Mouse (Mus musculus) T-cell, adult 2 months (primary cell): ENCODE measurements at regions not wholly inside any gene's neighbourhood (a gene's known extent, or its start where the extent isn't known, plus 50 kb on each side); places are given as distances from the start of the nearest gene placed in this dataset.
A peak's percentile ranks its signal among the peaks of the same experiment; 100 is the strongest.

ENCODE experiments used
- DNase-seq: peaks from one replicate; pipeline ENCODE4 v3.0.0; 2022; ENCODE audit warnings: low spot score

DNA sequence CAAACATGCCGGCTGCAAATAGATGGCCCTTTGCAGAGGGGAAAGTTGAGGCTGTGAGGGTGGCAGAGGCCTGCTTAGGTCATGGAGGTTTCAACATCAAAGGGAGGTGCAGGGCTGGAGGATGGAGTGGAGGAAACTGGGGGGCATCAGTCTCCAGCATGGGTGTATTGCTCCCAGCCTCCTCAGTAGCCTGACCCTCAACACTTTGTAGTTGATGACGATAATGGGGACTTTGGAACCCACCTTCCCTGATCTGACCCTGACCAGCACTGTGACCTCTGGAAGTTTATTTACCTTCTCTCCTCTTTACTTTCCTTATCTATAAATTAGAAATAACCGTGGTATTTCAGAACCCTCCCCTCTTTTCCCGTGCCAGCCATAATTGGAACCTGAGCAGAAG, 56.2 kb downstream of the Gm26897 start:
- no peak for DNase-seq

DNA sequence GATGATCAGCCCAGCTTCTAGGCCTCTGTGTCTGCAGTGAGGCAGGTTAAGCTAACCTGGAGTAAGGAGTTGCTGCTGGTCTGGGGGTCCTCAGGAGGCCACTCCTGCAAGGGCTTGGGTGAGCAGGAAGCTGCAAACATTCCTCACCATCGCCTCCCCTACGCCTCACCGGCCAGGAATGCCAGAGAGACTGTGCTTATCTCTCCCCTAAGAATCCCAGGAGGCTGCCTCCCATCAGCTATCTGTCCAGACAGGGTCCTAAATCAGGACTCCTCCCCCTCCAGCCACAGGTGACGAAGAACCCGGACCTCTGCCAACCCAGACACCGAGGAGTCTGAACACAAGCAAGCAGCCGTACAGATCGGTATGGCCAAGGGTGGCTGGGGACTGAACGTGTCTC, 56.8 kb downstream of the Gm26897 start:
- DNase-seq, result no peak

- DNase-seq, result no peak
These were observed 57.4 kb downstream of the Gm26897 start for GRCm38 (mm10) chr5:111791089-111791561.

DNA sequence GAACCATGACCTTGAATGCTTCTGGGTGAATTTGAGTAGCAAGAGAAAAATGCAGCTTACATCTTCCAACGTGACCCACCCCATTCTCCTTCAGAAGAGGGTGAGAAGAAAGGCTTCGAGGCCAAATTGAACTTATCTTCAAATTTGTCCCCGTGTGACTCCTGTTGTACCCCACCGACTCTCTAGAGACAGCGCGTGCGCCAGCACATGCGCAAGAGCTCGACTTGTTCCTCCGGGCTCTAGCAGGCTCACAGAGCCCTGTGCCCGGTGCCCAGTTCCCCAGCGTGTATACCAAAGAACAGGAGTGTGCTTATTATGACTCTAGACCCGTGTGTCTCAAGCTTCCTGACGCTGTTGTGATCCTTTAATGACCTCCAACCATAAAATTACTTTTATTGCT, 59.0 kb downstream of the Gm26897 start:
- no peak for DNase-seq

- no peak for DNase-seq
These were observed 59.5 kb downstream of the Gm26897 start for GRCm38 (mm10) chr5:111793178-111793577.

GRCm38 (mm10) chr5:111796889-111797288, 63.2 kb downstream of the Gm26897 start:
- DNase-seq, result no peak

GRCm38 (mm10) chr5:111799700-111800311, 66.1 kb downstream of the Gm26897 start:
- DNase-seq, result no peak

DNA sequence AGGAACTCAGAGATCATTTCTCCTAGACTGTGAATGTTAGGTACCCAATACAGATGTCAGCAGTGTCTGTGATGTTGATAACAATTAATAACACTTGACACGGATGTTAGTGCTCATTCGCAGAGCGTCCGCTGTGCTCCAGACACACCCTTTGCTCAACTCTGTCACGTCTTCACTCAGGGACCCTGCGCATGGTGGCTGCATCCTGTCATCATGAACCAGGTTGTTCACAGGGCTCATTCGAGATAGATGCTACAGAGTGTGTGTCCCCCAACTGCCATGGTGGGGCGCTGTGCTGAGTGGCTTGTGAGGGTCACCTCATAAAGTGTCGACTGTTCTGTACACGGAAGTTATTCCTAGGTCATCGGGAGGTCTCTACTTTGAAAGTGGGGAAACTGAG, 66.8 kb downstream of the Gm26897 start:
- DNase-seq, result no peak

DNA sequence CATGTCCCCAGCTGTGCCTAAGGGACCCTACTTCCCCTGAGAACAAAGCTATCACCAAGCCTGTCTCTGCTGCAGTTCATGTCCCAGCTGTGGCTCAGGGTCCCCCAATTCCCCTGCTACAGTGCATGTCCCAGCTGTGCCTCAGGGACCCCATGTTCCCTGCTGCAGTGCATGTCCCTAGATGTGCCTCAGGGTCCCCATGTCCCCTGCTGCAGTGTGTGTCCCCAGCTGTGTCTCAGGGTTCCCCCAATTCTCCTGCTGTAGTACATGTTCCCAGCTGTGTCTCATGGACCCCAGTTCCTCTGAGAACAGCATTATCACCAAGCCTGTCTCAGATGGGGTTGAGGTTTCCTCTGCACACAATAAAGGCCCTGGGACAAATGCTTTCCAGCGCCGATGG, 67.3 kb downstream of the Gm26897 start:
- no peak for DNase-seq

DNA sequence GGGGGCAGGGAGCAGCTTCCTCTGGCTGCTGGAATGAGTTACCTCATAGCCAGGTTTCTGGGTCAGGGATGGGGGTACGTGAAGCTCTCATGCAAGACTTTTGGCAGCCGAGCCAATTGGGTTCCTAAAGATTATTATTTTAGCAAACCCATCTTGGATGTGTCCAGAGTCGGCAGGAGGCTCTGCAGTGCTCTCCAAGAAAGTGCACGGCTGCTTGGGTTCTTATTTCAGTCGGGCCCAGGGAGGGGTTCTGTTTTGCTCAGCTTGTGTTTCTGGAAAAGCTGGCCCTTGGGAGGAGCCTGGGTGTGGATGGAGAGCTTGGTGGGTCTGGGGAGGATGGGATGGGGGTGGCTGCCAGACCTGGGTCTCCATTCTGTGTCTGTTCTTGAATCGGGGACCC, 70.8 kb downstream of the Gm26897 start:
- no peak for DNase-seq

- DNase-seq, result no peak
These were observed 71.4 kb downstream of the Gm26897 start for GRCm38 (mm10) chr5:111805150-111805549.

- no peak for DNase-seq
These were observed 72.1 kb downstream of the Gm26897 start for GRCm38 (mm10) chr5:111805761-111806191.

DNA sequence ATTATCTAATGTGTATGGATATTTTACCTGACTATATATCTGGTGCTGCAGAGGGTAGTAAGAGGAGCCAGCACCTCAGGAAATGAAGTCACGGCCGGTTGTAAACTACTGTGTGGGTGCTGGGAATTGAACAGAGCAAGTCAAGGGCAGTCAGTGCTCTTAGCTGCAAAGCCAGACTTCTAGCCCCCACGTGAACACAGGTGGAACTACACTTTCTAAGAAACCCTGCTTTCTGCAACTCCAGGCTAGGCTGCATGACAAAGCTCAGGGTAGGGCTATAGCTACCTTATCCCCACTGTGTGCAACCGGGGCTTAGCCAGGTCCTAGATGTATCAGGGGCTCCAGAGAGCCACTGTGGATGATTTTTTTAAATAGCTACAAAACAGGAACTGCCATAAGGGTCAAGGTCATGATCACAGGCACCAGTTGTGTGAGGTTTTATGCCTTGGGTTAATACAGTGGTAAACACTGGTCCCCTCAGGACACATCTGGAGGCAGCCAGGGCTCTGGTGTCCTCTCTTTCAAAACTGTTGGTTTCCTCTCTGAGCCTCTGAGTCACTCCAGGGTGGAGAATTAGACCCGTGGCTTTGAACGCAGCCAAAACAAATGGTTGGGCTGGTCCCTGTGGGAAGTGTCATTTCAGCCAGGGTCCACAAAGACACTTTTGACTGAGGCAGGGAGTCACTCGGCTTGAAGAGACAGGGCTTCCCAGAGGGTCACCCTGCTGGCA, 76.5 kb downstream of the Gm26897 start:
- DNase-seq, result no peak

GRCm38 (mm10) chr5:111812581-111812980, 78.9 kb downstream of the Gm26897 start:
- no peak for DNase-seq

- no peak for DNase-seq
These were observed 79.5 kb downstream of the Gm26897 start for GRCm38 (mm10) chr5:111813090-111813753.

DNA sequence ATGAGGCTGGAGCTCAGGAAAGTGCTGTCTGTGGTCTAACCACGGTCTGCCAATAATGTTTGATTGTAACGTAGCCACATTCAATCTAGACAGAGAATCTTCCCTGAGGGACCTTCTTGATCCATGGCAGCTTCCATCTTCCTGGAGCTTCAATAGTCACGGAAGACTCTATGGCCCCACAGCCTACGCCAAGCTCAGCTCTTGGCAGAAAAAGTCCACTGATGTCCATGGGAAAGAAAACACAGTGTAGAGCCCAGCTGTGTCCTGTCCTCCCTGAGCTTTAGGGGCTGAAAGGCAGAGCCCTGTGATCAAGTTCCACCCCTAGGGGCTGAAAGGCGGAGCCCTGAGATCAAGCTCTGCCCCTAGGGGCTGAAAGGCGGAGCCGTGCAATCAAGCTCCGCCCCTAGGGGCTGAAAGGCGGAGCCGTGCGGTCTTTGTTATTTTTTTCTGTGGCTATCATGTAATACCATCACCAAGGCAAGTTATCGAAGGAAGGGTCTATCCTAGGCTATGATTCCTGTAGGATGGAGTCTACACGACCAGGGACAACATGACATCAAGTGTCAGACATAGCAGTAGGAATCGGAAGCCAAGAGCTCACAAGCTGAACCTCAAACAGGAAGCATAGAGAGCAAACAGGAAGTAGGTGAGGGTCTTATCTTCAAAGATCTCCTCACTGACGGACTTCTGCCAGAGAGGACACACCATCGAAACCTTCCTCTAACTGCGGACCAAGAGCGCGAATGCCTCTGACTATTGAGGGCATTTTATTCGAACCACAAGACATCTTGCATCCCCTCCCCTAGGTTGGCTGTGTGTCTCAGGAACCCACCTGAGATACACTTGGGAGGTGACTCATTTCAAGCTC, 81.4 kb downstream of the Gm26897 start:
- peak; percentile 64 for DNase-seq

DNA sequence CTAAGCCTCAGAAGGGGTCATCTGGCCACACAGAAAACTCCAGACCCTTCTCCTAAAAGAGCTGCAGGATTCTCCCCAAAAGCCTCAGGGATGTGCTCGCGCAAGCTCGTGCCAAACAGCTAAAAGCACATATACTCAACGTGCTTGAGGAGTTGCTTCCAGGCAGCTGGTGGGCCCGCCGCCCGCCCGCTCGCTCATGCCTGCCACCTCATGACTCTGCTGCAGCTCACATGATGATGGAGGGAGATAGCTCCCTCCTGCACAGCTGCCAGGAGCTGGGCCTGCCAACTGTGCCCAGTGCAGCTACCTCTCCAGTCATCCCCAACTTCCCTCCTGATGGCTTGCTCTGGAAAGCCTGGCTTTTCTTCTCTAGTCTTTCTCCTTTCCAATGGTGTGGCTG, 87.2 kb downstream of the Gm26897 start:
- no peak for DNase-seq

DNA sequence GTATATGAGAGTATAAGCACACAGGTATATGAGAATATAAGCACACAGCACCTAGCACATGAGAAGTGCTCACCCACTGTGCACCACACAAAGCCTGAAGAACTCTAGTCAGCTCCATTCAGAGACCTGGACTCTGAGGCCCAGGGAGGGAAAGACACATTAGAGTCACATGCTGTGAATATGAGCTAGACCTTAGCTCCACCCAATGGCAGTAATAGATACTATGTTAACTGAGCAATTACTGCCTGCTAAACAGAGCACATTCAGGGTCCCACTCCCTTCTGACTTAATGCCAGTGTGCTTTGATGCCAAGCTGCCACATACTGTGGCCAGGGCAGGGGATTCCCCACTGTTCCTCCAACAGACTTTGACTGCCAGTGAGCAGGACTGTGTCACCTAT, 89.2 kb downstream of the Gm26897 start:
- DNase-seq, result no peak

DNA sequence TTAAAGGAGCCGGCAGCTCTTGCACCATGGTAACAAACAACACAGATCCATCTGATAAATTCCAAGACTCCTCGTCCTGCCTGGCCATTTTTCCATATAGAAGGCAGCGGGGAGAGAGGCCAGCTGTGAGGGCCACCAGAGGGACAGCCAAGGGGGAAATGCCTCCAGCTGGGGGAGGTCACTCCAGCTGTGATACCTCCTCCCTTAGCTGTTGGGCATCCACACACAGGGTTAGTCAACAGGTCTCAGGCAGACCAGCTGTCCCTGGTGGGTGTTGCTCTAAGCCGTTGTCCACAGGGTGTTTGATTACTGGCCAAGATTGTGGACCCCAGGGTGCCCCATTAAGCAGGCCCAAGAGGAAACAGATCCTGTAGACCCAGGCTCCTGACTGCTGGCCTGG, 89.7 kb downstream of the Gm26897 start:
- DNase-seq, result no peak

GRCm38 (mm10) chr5:111823842-111824241, 90.1 kb downstream of the Gm26897 start:
- no peak for DNase-seq

- no peak for DNase-seq
These were observed 90.9 kb downstream of the Gm26897 start for GRCm38 (mm10) chr5:111824600-111825130.

- DNase-seq, result no peak
These were observed 96.2 kb downstream of the Gm26897 start for GRCm38 (mm10) chr5:111829891-111830290.
